Mouse (Mus musculus) limb, embryonic 15.5 days (tissue): ENCODE data around the gene Rabif. TPM values are rescaled to one million over a fixed set of nuclear protein-coding genes. Genes with fewer than 3 reads are reported as not detected.
A peak's percentile ranks its signal among the peaks of the same experiment; 100 is the strongest.

Experiments
- ATAC-seq: fragments of 200-750 bp; cut with Nextera tagmentation; 2 replicates; pipeline ENCODE4 v1.8.0; 2017; ENCODE audit warnings: low read depth, moderate TSS enrichment; ENCODE audit not compliant: insufficient number of reproducible peaks, low FRiP score, low TSS enrichment
- H3K27ac ChIP-seq: fragments of 300-500 bp; sonication (generic); 2 replicates; pipeline ENCODE4 v1.5.1; 2015; ENCODE audit warnings: moderate library complexity, mild to moderate bottlenecking, inconsistent platforms
- H3K27me3 ChIP-seq: fragments of 300-500 bp; sonication (generic); 2 replicates; pipeline ENCODE4 v1.6.1; 2015; ENCODE audit warnings: inconsistent platforms
- H3K36me3 ChIP-seq: fragments of 300-500 bp; sonication (generic); 2 replicates; pipeline ENCODE4 v1.6.1; 2015; ENCODE audit warnings: inconsistent platforms
- H3K4me1 ChIP-seq: fragments of 300-500 bp; sonication (generic); 2 replicates; pipeline ENCODE4 v1.6.1; 2015; ENCODE audit warnings: inconsistent platforms
- H3K4me2 ChIP-seq: fragments of 300-500 bp; sonication (generic); 2 replicates; pipeline ENCODE4 v1.6.1; 2015; ENCODE audit warnings: mild to moderate bottlenecking, inconsistent platforms
- H3K4me3 ChIP-seq: fragments of 300-500 bp; sonication (generic); 2 replicates; pipeline ENCODE4 v1.5.1; 2015; ENCODE audit warnings: mild to moderate bottlenecking, inconsistent platforms
- H3K9ac ChIP-seq: fragments of 300-500 bp; sonication (generic); 2 replicates; pipeline ENCODE4 v1.6.1; 2015; ENCODE audit warnings: inconsistent platforms
- H3K9me3 ChIP-seq: fragments of 300-500 bp; sonication (generic); 2 replicates; pipeline ENCODE4 v1.6.1; 2016; ENCODE audit warnings: inconsistent platforms
- WGBS: fragments of 180-500 bp; shearing (Covaris S2); methylation state at CpG from one replicate; pipeline ENCODE4 v1.1.7; 2015; 5-methylcytosine and 5-hydroxymethylcytosine counted together
- polyA plus RNA-seq: library from polyadenylated mRNA; unstranded; fragments of >200 nt; fragmentation: Nextera tagmentation; extraction: Ambion mirVana; gene quantifications from 2 replicates; pipeline ENCODE4 v1.2.1, GENCODE M21; 2015

Rabif gene
- polyA plus RNA-seq, 1 experiment from 2014 or later: 43.6 TPM

DNA sequence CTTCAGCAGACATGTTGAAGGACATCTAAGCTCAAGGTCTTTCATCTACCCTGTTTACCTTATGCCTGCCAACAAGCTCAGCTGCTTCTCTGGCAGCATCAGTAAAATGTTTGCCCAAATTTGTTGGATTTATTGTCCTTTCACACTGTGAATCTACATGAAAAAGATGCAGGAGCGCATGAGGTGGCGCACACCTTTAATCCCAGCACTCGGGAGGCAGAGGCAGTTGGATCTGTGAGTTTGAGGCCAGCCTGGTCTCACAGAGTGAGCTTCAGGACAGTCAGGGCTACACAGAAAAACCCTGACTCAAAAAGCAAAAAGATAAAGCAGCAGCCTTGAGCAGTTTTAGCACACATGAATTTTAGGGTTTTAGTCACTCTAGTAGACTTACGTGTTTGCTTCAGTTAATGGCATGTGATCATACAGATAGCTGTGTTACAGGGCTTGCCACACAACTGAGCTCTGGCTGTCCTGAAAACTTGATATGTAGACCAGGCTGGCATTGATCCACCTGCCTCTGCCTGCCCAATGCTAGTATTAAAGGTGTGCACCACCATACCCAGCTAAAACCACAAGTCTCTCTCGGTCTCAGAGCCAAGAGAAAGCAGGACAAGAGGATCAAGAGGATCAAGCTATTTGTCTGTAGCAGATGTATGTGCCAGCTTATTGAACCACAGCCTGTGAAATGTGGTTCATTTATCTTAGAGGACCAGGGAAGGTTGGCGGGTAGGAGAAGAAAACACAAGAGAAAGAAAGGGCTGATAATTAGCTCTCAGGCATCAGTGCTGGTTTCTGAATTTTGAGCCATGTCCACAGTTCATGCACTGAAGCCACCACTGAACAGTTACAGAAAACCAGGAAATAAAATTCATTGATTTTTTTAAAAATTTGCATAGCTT, 3.3 kb upstream of the Rabif start:
- H3K4me3 ChIP-seq: no peak overlapping the region
- no peaks in the 10 kb centered on the region for H3K27me3 ChIP-seq
- H3K9ac ChIP-seq: no peak overlapping the region
- peaks cover 46% of the 10 kb centered on the region for H3K36me3 ChIP-seq
- H3K9me3 ChIP-seq: no peaks in the 10 kb centered on the region
- no peak overlapping the region for H3K27ac ChIP-seq
- ATAC-seq: no peak
- no peak overlapping the region for H3K4me2 ChIP-seq
- WGBS: 89% methylated on average over 6 of the region's 6 CpGs
- peaks cover 12% of the 10 kb centered on the region for H3K4me1 ChIP-seq

DNA sequence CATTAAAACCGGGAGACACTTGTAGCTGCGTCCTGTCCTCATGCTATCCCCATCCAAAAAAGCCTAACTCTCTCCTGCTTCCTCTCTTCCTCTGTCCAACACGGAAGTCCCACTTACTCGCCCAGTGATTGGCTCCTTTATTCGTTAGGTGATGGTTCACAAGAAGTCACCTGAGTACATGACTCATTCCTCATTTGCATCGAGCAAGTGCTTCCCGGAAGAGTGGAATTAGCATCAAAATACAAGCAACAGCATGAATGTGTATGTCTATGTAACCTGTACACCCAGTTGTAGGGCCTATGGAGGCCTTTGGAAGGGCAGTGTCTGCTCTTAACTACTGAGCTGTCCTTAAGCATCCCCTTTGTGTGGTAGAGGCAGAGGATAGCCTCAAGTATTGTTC, 2.2 kb upstream of the Rabif start:
- 77% methylated on average over 7 of the region's 7 CpGs for WGBS
- Histone ChIP-seq H3K27ac (no peak overlapping the region), H3K4me2 (no peak overlapping the region), H3K36me3 (peaks cover 40% of the 10 kb centered on the region), H3K27me3 (no peaks in the 10 kb centered on the region), H3K4me3 (no peak overlapping the region), H3K4me1 (peaks cover 12% of the 10 kb centered on the region), H3K9me3 (no peaks in the 10 kb centered on the region), H3K9ac (no peak overlapping the region)
- no peak for ATAC-seq

DNA sequence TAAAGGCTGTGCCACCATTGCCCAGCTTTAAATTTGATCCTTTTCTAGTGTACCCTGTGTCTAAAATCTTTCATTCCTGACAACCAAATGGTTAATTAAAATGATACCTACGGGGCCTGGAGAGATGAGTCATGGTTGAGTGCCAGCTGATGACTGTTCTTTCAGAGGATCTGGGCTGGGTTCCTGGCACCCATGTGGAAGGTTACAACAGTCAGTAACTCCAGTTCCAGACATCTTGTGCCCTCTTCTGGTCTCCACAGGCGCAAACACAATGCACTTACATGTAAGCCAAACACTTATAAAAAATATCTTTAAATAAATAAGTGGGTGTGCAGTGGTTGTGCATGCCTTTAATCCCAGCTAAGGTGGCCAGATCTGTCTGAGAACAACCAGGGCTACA, 952 bp upstream of the Rabif start:
- Histone ChIP-seq H3K27ac (no peak overlapping the region), H3K36me3 (peaks cover 32% of the 10 kb centered on the region), H3K4me2 (no peak overlapping the region), H3K9ac (no peak overlapping the region), H3K27me3 (no peaks in the 10 kb centered on the region), H3K4me1 (peaks cover 12% of the 10 kb centered on the region), H3K9me3 (no peaks in the 10 kb centered on the region), H3K4me3 (no peak overlapping the region)
- WGBS: 82% methylated on average over 2 of the region's 2 CpGs
- ATAC-seq: no peak

DNA sequence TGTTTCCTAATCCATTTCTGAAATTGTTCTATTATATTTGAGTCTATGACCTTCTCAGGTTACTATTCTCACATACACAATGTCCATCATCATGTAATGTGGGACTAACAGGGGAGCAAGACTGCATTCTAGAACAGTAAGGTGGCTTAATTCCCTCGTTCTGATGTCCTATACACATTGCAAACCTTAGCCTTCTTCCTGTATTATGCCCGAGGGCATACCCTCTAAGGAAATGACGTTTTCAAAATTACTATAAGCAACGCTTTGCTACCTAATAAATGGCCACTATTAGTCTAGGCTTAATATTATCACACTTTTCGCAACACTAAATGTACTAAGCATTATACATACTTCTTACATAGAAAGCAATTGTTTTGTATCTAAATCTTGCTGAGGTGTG, 492 bp upstream of the Rabif start:
- peak overlapping the region; percentile 81 for H3K4me3 ChIP-seq
- H3K4me2 ChIP-seq: peak overlapping the region; percentile 65
- no peaks in the 10 kb centered on the region for H3K9me3 ChIP-seq
- H3K27ac ChIP-seq: peak overlapping the region; percentile 99
- H3K4me1 ChIP-seq: peaks cover 12% of the 10 kb centered on the region
- peaks cover 31% of the 10 kb centered on the region for H3K36me3 ChIP-seq
- 16% methylated on average over 5 of the region's 5 CpGs for WGBS
- H3K27me3 ChIP-seq: no peaks in the 10 kb centered on the region
- no peak for ATAC-seq
- peak overlapping the region; percentile 29 for H3K9ac ChIP-seq

DNA sequence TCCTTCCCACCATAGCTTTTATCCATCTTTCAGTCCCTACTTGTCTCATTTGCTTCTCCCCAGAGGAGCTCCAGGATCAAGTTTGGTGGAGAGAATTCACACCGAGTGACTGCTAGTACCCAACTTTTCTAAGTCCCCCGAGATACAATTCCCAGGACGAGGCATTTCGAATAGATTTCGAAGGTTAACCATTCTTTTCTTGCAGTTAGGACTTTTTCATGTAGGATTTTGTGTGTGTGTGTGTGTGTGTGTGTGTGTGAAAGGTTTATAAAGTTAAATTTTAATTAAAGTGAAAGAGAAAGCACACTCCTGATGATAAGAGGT, 730 bp downstream of the Rabif start:
- H3K27ac ChIP-seq: peak overlapping the region; percentile 99
- peak overlapping the region; percentile 65 for H3K9ac ChIP-seq
- H3K4me1 ChIP-seq: peaks cover 12% of the 10 kb centered on the region
- peaks cover 19% of the 10 kb centered on the region for H3K36me3 ChIP-seq
- no peaks in the 10 kb centered on the region for H3K27me3 ChIP-seq
- no peaks in the 10 kb centered on the region for H3K9me3 ChIP-seq
- no peak for ATAC-seq
- peak overlapping the region; percentile 65 for H3K4me2 ChIP-seq
- H3K4me3 ChIP-seq: peak overlapping the region; percentile 81
- 19% methylated on average over 5 of the region's 5 CpGs for WGBS

DNA sequence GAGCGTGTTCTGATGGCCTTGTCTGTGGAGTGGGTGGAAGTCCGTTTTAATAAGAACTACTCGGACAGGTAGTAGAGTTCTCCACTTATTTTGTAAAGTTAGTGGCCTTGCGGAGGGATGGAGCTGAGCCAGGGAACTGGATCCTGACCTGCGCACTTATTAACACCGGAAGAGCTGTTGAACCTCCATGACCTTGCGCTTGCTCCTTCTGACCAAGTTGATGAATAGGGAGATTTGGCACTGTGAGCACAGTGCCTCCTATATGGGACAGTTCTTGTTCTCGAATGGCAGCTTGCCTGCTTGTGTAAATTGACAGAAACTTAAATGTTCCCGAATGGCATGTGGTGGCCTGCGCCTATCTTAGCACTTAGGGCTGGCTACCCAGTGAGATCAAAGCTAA, 1.5 kb downstream of the Rabif start:
- Histone ChIP-seq H3K27me3 (no peaks in the 10 kb centered on the region), H3K4me1 (peaks cover 12% of the 10 kb centered on the region), H3K9me3 (no peaks in the 10 kb centered on the region), H3K27ac (no peak overlapping the region), H3K9ac (no peak overlapping the region), H3K36me3 (peaks cover 12% of the 10 kb centered on the region), H3K4me2 (no peak overlapping the region), H3K4me3 (no peak overlapping the region)
- ATAC-seq: no peak
- WGBS: 74% methylated on average over 10 of the region's 10 CpGs

DNA sequence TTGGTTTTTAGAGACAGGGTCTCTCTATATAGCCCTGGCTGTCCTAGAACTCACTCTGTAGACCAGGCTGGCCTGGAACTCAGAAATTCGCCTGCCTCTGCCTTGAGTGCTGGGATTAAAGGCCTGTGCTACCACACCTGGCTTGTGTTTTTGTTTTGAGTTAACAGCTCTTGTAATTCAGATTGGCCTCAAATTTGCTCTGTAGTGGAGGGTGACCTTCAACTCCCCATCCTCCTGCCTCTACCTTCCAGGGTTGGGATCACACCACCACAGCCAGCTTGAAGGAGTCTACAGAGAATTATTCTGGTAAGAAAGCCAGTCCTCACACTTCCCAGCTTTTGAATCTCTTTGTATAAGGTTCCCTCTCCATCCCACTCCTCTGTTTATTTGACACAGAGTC, 6.5 kb downstream of the Rabif start:
- H3K27me3 ChIP-seq: no peaks in the 10 kb centered on the region
- ATAC-seq: no peak
- no peak overlapping the region for H3K9ac ChIP-seq
- H3K4me1 ChIP-seq: peaks cover 2% of the 10 kb centered on the region; the same call in 1 of the 2 replicates
- H3K4me2 ChIP-seq: no peak overlapping the region
- WGBS: 100% methylated on average over 1 of the region's 1 CpGs
- H3K27ac ChIP-seq: no peak overlapping the region
- H3K4me3 ChIP-seq: no peak overlapping the region
- H3K9me3 ChIP-seq: no peaks in the 10 kb centered on the region
- H3K36me3 ChIP-seq: peaks cover 35% of the 10 kb centered on the region

DNA sequence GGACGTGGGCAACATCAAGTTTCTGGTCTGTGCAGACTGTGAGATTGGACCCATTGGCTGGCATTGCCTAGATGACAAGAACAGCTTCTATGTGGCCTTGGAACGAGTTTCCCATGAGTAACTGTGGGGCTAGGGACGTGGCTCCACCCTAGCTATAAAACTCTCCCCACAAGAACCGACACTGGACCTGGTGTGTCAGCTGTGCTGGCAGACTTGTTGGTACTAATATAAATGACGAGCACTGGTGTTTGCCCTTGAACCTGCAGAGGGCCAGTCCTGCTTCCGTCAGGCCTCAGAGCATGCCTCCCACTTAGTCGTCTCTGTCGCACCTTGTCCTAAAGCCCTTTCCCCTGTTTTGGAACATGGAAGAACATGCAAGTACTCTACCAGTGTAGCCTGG, 11.8 kb downstream of the Rabif start:
- Histone ChIP-seq H3K27ac (no peak overlapping the region), H3K9ac (no peak overlapping the region), H3K27me3 (no peaks in the 10 kb centered on the region), H3K4me1 (no peaks in the 10 kb centered on the region), H3K4me3 (no peak overlapping the region), H3K4me2 (no peak overlapping the region), H3K9me3 (no peaks in the 10 kb centered on the region), H3K36me3 (peaks cover 60% of the 10 kb centered on the region)
- 89% methylated on average over 8 of the region's 8 CpGs for WGBS
- ATAC-seq: no peak

DNA sequence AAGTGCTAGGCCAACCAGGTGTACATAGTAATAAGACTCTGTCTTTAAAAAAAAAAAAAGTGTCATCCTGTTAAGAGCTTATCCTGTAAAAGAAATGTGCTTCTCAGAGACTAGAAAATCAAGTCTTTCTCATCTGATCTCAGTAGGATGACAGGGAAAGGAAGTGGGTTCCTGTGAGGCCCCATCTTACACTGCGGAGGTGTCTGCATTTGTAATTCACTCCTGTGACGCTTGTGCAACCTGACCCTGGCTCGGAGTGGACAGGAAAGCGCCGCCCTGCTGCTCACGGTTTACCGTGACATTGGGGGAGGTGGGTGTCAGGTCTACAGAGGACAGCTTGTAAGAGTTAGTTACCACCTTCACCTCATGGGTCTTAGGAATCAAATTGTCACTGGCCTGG, 15.6 kb downstream of the Rabif start:
- peaks cover 43% of the 10 kb centered on the region for H3K36me3 ChIP-seq
- peaks cover 22% of the 10 kb centered on the region for H3K27me3 ChIP-seq
- H3K9ac ChIP-seq: no peak overlapping the region
- H3K27ac ChIP-seq: no peak overlapping the region
- no peak for ATAC-seq
- 41% methylated on average over 7 of the region's 7 CpGs for WGBS
- H3K9me3 ChIP-seq: no peaks in the 10 kb centered on the region
- H3K4me2 ChIP-seq: no peak overlapping the region
- H3K4me1 ChIP-seq: peaks cover 13% of the 10 kb centered on the region
- H3K4me3 ChIP-seq: no peak overlapping the region

DNA sequence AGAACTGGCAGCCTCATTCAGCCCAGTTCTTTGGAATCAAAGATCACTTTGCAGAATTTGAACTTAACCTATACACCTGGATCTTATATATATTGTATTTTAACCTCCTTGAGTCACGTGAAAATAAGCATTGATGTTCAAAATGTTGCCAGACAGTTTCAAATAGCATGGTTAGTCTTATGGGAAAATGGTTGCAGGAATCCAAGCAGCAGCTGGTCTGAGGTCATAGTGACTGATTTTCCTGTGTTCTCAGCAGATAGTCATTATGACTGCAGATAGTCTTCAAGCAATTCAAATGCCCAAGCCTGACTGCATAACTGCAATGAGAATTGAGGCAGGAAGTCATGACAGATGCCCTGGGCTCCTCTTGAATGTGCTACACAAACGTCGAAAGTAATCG, 17.7 kb downstream of the Rabif start:
- peaks cover 26% of the 10 kb centered on the region for H3K4me1 ChIP-seq
- no peak for ATAC-seq
- no peak overlapping the region for H3K27ac ChIP-seq
- H3K27me3 ChIP-seq: peaks cover 22% of the 10 kb centered on the region
- H3K9me3 ChIP-seq: no peaks in the 10 kb centered on the region
- H3K9ac ChIP-seq: no peak overlapping the region
- WGBS: 45% methylated on average over 4 of the region's 4 CpGs
- no peak overlapping the region for H3K4me3 ChIP-seq
- H3K36me3 ChIP-seq: peaks cover 22% of the 10 kb centered on the region
- no peak overlapping the region for H3K4me2 ChIP-seq

DNA sequence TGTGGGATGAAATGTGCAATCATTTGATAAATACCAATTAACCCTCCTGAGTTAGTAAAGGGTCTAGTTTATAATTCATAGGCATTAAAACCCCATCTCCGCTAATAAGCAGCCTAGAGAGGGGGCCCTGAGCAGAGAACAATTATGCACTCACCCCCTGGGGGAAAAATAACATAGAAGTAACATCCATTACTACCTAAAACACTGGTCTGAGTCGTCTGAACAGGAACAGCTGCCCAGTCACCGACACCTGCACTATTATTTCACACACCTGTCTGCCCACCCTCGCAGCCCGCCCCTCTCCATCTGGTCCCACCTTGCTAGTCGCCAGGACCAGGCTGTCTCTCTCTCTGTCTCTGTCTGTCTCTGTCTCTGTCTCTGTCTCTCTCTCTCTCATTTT, 18.1 kb downstream of the Rabif start:
- 33% methylated on average over 6 of the region's 6 CpGs for WGBS

DNA sequence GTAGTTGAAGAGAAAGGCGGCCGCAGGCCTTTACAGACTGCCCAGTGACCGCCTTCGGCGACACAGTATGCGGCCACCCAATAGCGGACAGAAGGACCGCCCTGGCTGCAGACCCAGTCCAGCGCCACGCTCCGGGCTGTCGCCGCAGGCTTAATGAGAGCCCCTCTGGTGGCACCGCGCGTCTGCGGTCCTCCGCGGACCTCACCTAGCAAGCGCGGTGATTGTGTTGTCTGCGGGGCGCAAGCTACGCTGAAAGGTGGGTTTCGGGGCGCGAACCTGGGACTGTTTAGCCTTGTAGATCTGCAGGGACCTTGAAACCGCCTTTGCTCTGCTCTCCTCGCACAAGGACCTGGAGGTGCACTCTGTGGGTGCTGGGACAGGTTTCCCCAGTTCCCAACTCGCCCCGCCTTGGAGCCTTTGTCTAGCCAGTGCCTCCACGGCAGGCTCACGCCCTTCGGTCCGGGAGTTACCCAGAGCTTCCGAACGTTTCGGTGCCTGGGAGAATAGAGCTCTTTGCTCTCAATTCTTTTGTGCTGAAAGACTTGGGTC, 18.9 kb downstream of the Rabif start:
- H3K9ac ChIP-seq: peak overlapping the region; percentile 37; the same call in 1 of the 2 replicates
- peaks cover 10% of the 10 kb centered on the region for H3K36me3 ChIP-seq
- peaks cover 22% of the 10 kb centered on the region for H3K27me3 ChIP-seq
- WGBS: 3% methylated on average over 38 of the region's 38 CpGs
- H3K4me1 ChIP-seq: peaks cover 26% of the 10 kb centered on the region
- H3K9me3 ChIP-seq: no peaks in the 10 kb centered on the region
- peak overlapping the region; percentile 59; the same call in 1 of the 2 replicates for H3K27ac ChIP-seq
- peak; percentile 30; the same call in 1 of the 2 replicates for ATAC-seq
- peak overlapping the region; percentile 41 for H3K4me3 ChIP-seq
- H3K4me2 ChIP-seq: peak overlapping the region; percentile 78

More for the DNA sequence above, 18.1 kb downstream of the Rabif start:
- peaks cover 18% of the 10 kb centered on the region for H3K36me3 ChIP-seq
- no peaks in the 10 kb centered on the region for H3K9me3 ChIP-seq
- H3K27me3 ChIP-seq: peaks cover 22% of the 10 kb centered on the region
- H3K4me1 ChIP-seq: peaks cover 26% of the 10 kb centered on the region
- no peak overlapping the region for H3K27ac ChIP-seq
- no peak overlapping the region for H3K9ac ChIP-seq
- H3K4me3 ChIP-seq: no peak overlapping the region
- ATAC-seq: no peak
- no peak overlapping the region for H3K4me2 ChIP-seq
